Mouse (Mus musculus) heart, embryonic 16.5 days (tissue): ENCODE data around the gene Ralgps2. TPM values are rescaled to one million over a fixed set of nuclear protein-coding genes. Genes with fewer than 3 reads are reported as not detected.

Experiments used
- ATAC-seq: fragments of 200-750 bp; cut with Nextera tagmentation; replicated peaks from 2 replicates; pipeline ENCODE4 v1.8.0; 2017; ENCODE audit warnings: moderate number of reproducible peaks; ENCODE audit not compliant: insufficient read depth, low FRiP score; ENCODE audit errors: extremely low read depth
- H3K27ac ChIP-seq: fragments of 300-500 bp; sonication (generic); 2 replicates; pipeline ENCODE4 v1.5.1; 2014; ENCODE audit warnings: mild to moderate bottlenecking, low read length, control low read depth, moderate library complexity
- H3K27me3 ChIP-seq: fragments of 300-500 bp; sonication (generic); 2 replicates; pipeline ENCODE4 v1.6.1; 2014; ENCODE audit warnings: low read length, mixed read lengths; ENCODE audit not compliant: control insufficient read depth, insufficient read depth
- H3K36me3 ChIP-seq: fragments of 300-500 bp; sonication (generic); 2 replicates; pipeline ENCODE4 v1.6.1; 2014; ENCODE audit not compliant: control insufficient read depth, insufficient read depth
- H3K4me1 ChIP-seq: fragments of 300-500 bp; sonication (generic); 2 replicates; pipeline ENCODE4 v1.6.1; 2014; ENCODE audit warnings: low read length, mixed read lengths; ENCODE audit not compliant: control insufficient read depth, insufficient read depth
- H3K4me2 ChIP-seq: fragments of 300-500 bp; sonication (generic); 2 replicates; pipeline ENCODE4 v1.6.1; 2014; ENCODE audit warnings: low read depth, mild to moderate bottlenecking, control low read depth, low read length
- H3K4me3 ChIP-seq: fragments of 300-500 bp; sonication (generic); 2 replicates; pipeline ENCODE4 v1.5.1; 2014; ENCODE audit warnings: mild to moderate bottlenecking, control low read depth, low read length
- H3K9ac ChIP-seq: fragments of 300-500 bp; sonication (generic); 2 replicates; pipeline ENCODE4 v1.6.1; 2014; ENCODE audit warnings: low read length, control low read depth
- H3K9me3 ChIP-seq: fragments of 300-500 bp; sonication (generic); replicated peaks from 2 replicates; pipeline ENCODE4 v1.6.1; 2016; ENCODE audit warnings: low read length; ENCODE audit not compliant: control insufficient read depth
- WGBS: fragments of 180-500 bp; shearing (Covaris S2); extraction: QIAGEN DNeasy Blood & Tissue Kit; methylation state at CpG from one replicate; pipeline ENCODE4 v1.1.7; 2014; 5-methylcytosine and 5-hydroxymethylcytosine counted together
- polyA plus RNA-seq: library from polyadenylated mRNA; unstranded; fragments of >200 nt; fragmentation: Nextera tagmentation; extraction: Ambion mirVana; gene quantifications from 2 replicates; pipeline ENCODE4 v1.2.1, GENCODE M21; 2015

Ralgps2 gene
- polyA plus RNA-seq, 1 experiment from 2014 or later, result 58.2 TPM

GRCm38 (mm10) chr1:156932036-156932774 lies 7.2 kb downstream of the Ralgps2 start:
- H3K4me1 ChIP-seq, result peaks cover 33% of the 10 kb centered on the region
- no peaks in the 10 kb centered on the region for H3K36me3 ChIP-seq
- H3K9ac ChIP-seq, result no peak overlapping the region
- H3K27ac ChIP-seq, result no peak overlapping the region; the same call in 1 of the 2 replicates
- ATAC-seq, result no peak
- no peaks in the 10 kb centered on the region for H3K9me3 ChIP-seq
- WGBS, result 46% methylated on average over 3 of the region's 3 CpGs
- no peaks in the 10 kb centered on the region for H3K27me3 ChIP-seq
- H3K4me3 ChIP-seq, result no peak overlapping the region
- no peak overlapping the region for H3K4me2 ChIP-seq

GRCm38 (mm10) chr1:156931106-156931870 lies 8.1 kb downstream of the Ralgps2 start:
- H3K36me3 ChIP-seq, result no peaks in the 10 kb centered on the region
- H3K4me3 ChIP-seq, result no peak overlapping the region
- no peak for ATAC-seq
- WGBS, result 56% methylated on average over 10 of the region's 10 CpGs
- no peaks in the 10 kb centered on the region for H3K9me3 ChIP-seq
- H3K4me2 ChIP-seq, result no peak overlapping the region
- peaks cover 33% of the 10 kb centered on the region for H3K4me1 ChIP-seq
- H3K27me3 ChIP-seq, result no peaks in the 10 kb centered on the region
- 0 out of 2 replicates have a peak overlapping the region, but pooled peaks have one; percentile 1 for H3K9ac ChIP-seq
- H3K27ac ChIP-seq, result no peak overlapping the region; the same call in 1 of the 2 replicates

GRCm38 (mm10) chr1:156930263-156930662 lies 9.2 kb downstream of the Ralgps2 start:
- H3K9ac ChIP-seq, result no peak overlapping the region
- H3K27ac ChIP-seq, result no peak overlapping the region
- no peak overlapping the region for H3K4me3 ChIP-seq
- H3K4me1 ChIP-seq, result peaks cover 33% of the 10 kb centered on the region
- no peaks in the 10 kb centered on the region for H3K9me3 ChIP-seq
- WGBS, result 45% methylated on average over 5 of the region's 5 CpGs
- H3K4me2 ChIP-seq, result no peak overlapping the region
- H3K27me3 ChIP-seq, result no peaks in the 10 kb centered on the region
- no peak; the same call in 1 of the 2 replicates for ATAC-seq
- no peaks in the 10 kb centered on the region for H3K36me3 ChIP-seq

GRCm38 (mm10) chr1:156928255-156928654 lies 11.2 kb downstream of the Ralgps2 start:
- Histone ChIP-seq H3K4me3 (no peak overlapping the region), H3K9ac (no peak overlapping the region), H3K4me1 (peaks cover 33% of the 10 kb centered on the region), H3K4me2 (no peak overlapping the region), H3K36me3 (no peaks in the 10 kb centered on the region), H3K27me3 (no peaks in the 10 kb centered on the region), H3K9me3 (no peaks in the 10 kb centered on the region), H3K27ac (no peak overlapping the region)
- WGBS, result 89% methylated on average over 4 of the region's 4 CpGs
- no peak for ATAC-seq

GRCm38 (mm10) chr1:156923511-156923910 lies 15.9 kb downstream of the Ralgps2 start:
- WGBS, result 85% methylated on average over 1 of the region's 1 CpGs
- H3K4me1 ChIP-seq, result peaks cover 24% of the 10 kb centered on the region
- no peak for ATAC-seq

GRCm38 (mm10) chr1:156922921-156923320 lies 16.5 kb downstream of the Ralgps2 start:
- Histone ChIP-seq H3K36me3 (no peaks in the 10 kb centered on the region), H3K9me3 (no peaks in the 10 kb centered on the region)

More at GRCm38 (mm10) chr1:156923511-156923910, 15.9 kb downstream of the Ralgps2 start:
- Histone ChIP-seq H3K36me3 (no peaks in the 10 kb centered on the region), H3K27ac (no peak overlapping the region), H3K9me3 (no peaks in the 10 kb centered on the region), H3K4me2 (no peak overlapping the region), H3K4me3 (no peak overlapping the region), H3K27me3 (no peaks in the 10 kb centered on the region), H3K9ac (no peak overlapping the region)

GRCm38 (mm10) chr1:156921290-156921994 lies 18.0 kb downstream of the Ralgps2 start:
- Histone ChIP-seq H3K27ac (peak overlapping the region; percentile 63), H3K27me3 (no peaks in the 10 kb centered on the region), H3K9ac (peak overlapping the region; percentile 40; the same call in 1 of the 2 replicates), H3K4me1 (peaks cover 20% of the 10 kb centered on the region), H3K4me3 (no peak overlapping the region), H3K4me2 (no peak overlapping the region), H3K36me3 (no peaks in the 10 kb centered on the region), H3K9me3 (no peaks in the 10 kb centered on the region)
- ATAC-seq, result no peak
- WGBS, result 58% methylated on average over 12 of the region's 12 CpGs

More at GRCm38 (mm10) chr1:156922921-156923320, 16.5 kb downstream of the Ralgps2 start:
- Histone ChIP-seq H3K4me2 (no peak overlapping the region), H3K27me3 (no peaks in the 10 kb centered on the region), H3K4me1 (peaks cover 22% of the 10 kb centered on the region), H3K4me3 (no peak overlapping the region), H3K9ac (no peak overlapping the region), H3K27ac (no peak overlapping the region)
- 72% methylated on average over 6 of the region's 6 CpGs for WGBS
- ATAC-seq, result no peak

GRCm38 (mm10) chr1:156917460-156917859 lies 22.0 kb downstream of the Ralgps2 start:
- Histone ChIP-seq H3K4me1 (peaks cover 17% of the 10 kb centered on the region), H3K4me3 (no peak overlapping the region), H3K9ac (no peak overlapping the region), H3K27ac (no peak overlapping the region), H3K9me3 (no peaks in the 10 kb centered on the region), H3K4me2 (no peak overlapping the region), H3K36me3 (no peaks in the 10 kb centered on the region), H3K27me3 (no peaks in the 10 kb centered on the region)
- WGBS, result 14% methylated on average over 3 of the region's 3 CpGs
- no peak for ATAC-seq
